Mouse (Mus musculus): ENCODE data around the gene Rasgrf1.

DNA sequence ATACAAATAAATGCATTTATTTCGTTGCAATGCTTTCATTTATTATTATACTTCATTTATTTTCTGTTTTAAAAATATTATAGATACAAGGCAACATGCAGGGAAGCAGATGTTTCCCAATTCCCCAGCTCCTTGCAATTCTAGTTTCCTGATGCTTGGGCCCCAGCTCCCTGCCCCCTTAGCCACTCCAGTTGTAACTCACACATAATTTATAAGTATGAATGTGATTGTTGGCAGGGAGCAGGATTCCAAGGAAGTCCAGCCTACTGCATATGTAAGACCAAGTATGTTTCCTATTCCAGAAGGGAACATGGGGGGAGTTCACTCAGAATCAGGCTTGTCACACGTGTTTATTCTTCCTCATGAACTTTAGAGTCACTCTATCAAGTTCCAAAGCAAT lies 102.1 kb downstream of the Rasgrf1 start:
- no peak for TF ChIP-seq CHD2 (IDR thresholded peaks at IDR 0.05; ENCODE audit: low read depth, low read length)
- TF ChIP-seq ZNF384 (IDR thresholded peaks at IDR 0.05; ENCODE audit: low read depth, low read length): no peak
